Mouse (Mus musculus) heart, postnatal 0 days (tissue): ENCODE measurements around the gene Mt3. TPM values are rescaled to one million over a fixed set of nuclear protein-coding genes. Genes with fewer than 3 reads are reported as not detected.

Experiments used
- ATAC-seq: fragments of 200-750 bp; cut with Nextera tagmentation; 2 replicates; pipeline ENCODE4 v1.8.0; 2017; ENCODE audit warnings: low read depth, moderate number of reproducible peaks, moderate library complexity; ENCODE audit not compliant: insufficient read depth
- DNase-seq: peaks from one replicate; pipeline ENCODE4 v3.0.0-alpha.2; 2016; ENCODE audit warnings: low spot score
- H3K27ac ChIP-seq: fragments of 300-500 bp; sonication (generic); 2 replicates; pipeline ENCODE4 v1.5.1; 2014; ENCODE audit warnings: low read depth, mild to moderate bottlenecking
- H3K27me3 ChIP-seq: fragments of 300-500 bp; sonication (generic); 2 replicates; pipeline ENCODE4 v1.6.1; 2014; ENCODE audit warnings: low read length, mixed read lengths; ENCODE audit not compliant: control insufficient read depth, insufficient read depth
- H3K36me3 ChIP-seq: fragments of 300-500 bp; sonication (generic); replicated peaks from 2 replicates; pipeline ENCODE4 v1.6.1; 2014; ENCODE audit warnings: low read length, mixed read lengths; ENCODE audit not compliant: control insufficient read depth, insufficient read depth
- H3K4me1 ChIP-seq: fragments of 300-500 bp; sonication (generic); 2 replicates; pipeline ENCODE4 v1.6.1; 2014; ENCODE audit warnings: antibody characterized with exemption; ENCODE audit not compliant: control insufficient read depth, insufficient read depth
- H3K4me2 ChIP-seq: fragments of 300-500 bp; sonication (generic); 2 replicates; pipeline ENCODE4 v1.6.1; 2014; ENCODE audit warnings: low read depth, mild to moderate bottlenecking, low read length, moderate library complexity
- H3K4me3 ChIP-seq: fragments of 300-500 bp; sonication (generic); 2 replicates; pipeline ENCODE4 v1.5.1; 2014; ENCODE audit warnings: low read depth, low read length
- H3K9ac ChIP-seq: fragments of 300-500 bp; sonication (generic); replicated peaks from 2 replicates; pipeline ENCODE4 v1.6.1; 2014; ENCODE audit warnings: low read depth, low read length, mixed read lengths
- H3K9me3 ChIP-seq: fragments of 300-500 bp; sonication (generic); replicated peaks from 2 replicates; pipeline ENCODE4 v1.6.1; 2016; ENCODE audit warnings: low read length; ENCODE audit not compliant: control insufficient read depth
- CTCF ChIP-seq: IDR thresholded peaks from 2 replicates; pipeline ENCODE4 v1.5.1; 2016; ENCODE audit warnings: antibody characterized with exemption, control low read depth, low read depth
- EP300 ChIP-seq: IDR thresholded peaks from 2 replicates; pipeline ENCODE4 v1.6.1; 2016; ENCODE audit warnings: antibody characterized with exemption, low read depth
- WGBS: fragments of 180-500 bp; shearing (Covaris S2); extraction: QIAGEN DNeasy Blood & Tissue Kit; methylation state at CpG from one replicate; pipeline ENCODE4 v1.1.7; 2014; 5-methylcytosine and 5-hydroxymethylcytosine counted together
- polyA plus RNA-seq: library from polyadenylated mRNA; unstranded; fragments of >200 nt; fragmentation: Nextera tagmentation; extraction: Ambion mirVana; gene quantifications from 2 replicates; pipeline ENCODE4 v1.2.1, GENCODE M21; 2015
- total RNA-seq: library from RNA; depleted of rRNA; stranded (reverse); fragments of >200 nt; gene quantifications from 2 replicates; pipeline ENCODE4 v1.2.3, GENCODE M21; 2014; ENCODE audit warnings: low replicate concordance

Gene Mt3
- total and polyA plus RNA-seq, 2 experiments from 2014 or later = 67.4 to 217 TPM

DNA sequence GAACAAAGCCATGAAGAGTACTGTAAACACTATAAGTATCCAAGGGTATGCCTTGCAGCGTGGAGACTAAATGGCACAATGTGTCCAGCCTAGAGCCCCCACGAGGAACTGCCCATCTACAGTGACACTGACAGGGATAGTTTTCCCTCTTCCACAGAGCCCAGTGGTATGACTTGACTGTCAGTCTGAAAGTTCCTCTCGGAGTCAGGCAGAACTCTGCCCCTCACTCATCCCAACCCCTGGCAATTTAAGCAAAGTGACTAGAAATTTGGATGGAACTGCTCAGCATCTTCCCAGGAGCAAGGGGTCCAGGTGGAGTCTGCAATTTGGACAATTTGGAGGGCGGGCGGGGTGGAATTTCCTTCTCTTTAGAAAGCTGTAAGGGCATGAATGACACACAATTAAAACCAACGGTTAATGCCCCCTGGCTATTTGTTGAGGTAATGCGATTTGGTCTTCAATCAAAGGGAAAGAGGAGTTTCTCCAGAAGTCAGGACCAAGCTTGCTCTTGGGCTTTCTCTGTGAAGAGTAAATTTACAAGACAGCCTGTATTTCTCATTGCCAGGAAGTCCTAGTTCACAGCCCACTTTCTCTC, 22.3 kb downstream of the Mt3 start:
- 37% methylated on average over 7 of the region's 7 CpGs for WGBS
- no peaks in the 10 kb centered on the region for H3K36me3 ChIP-seq
- H3K9me3 ChIP-seq = no peaks in the 10 kb centered on the region
- no peak overlapping the region for H3K27ac ChIP-seq
- H3K4me3 ChIP-seq = no peak overlapping the region
- H3K9ac ChIP-seq = no peak overlapping the region
- ATAC-seq (no peak), DNase-seq (no peak)
- 0 out of 2 replicates have a peak, but pooled peaks cover 5% of the 10 kb centered on the region for H3K27me3 ChIP-seq
- no peak overlapping the region for H3K4me2 ChIP-seq
- H3K4me1 ChIP-seq = peaks cover 12% of the 10 kb centered on the region; the same call in 1 of the 2 replicates
- no peak for TF ChIP-seq EP300
- peak; percentile 30 for TF ChIP-seq CTCF

DNA sequence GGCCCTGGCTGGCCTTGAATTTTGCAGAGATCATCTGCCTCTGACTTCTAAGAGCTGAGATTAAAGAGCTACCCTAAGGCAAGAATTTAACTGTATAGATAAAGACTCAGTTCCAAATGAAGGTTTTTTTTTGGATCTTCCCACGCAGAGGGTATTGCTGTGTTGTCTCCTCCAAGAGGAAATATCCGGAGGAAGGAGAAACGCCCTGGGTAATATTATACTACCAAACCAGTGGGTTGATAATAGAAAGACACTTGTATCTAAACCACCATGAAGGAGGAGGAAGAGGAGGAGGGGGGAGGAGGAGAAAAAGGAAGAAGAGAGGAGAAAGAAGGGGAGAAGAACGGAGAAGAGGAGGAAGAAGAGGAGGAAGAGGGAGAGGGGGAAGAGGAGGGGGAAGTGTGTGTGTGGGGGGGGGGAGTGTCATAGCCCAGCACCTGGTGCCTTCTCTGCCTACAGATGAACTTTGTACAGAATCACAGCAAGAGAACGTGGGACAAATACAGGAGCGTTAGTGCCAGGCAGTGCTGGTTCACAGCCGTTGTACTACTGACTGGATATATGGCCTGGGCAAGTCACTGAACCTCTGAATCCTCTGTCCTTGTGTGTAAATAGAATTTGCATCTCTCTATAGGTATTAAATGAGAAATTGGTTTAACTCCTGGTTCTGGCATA, 25.4 kb downstream of the Mt3 start:
- Histone ChIP-seq H3K9ac (no peak overlapping the region), H3K27ac (peak overlapping the region; percentile 95), H3K4me3 (no peak overlapping the region), H3K36me3 (no peaks in the 10 kb centered on the region), H3K9me3 (no peaks in the 10 kb centered on the region), H3K27me3 (no peaks in the 10 kb centered on the region), H3K4me2 (no peak overlapping the region), H3K4me1 (peaks cover 15% of the 10 kb centered on the region; the same call in 1 of the 2 replicates)
- TF ChIP-seq CTCF (no peak), EP300 (no peak)
- DNase-seq = no peak
- no peak for ATAC-seq
- WGBS = 72% methylated on average over 7 of the region's 7 CpGs

DNA sequence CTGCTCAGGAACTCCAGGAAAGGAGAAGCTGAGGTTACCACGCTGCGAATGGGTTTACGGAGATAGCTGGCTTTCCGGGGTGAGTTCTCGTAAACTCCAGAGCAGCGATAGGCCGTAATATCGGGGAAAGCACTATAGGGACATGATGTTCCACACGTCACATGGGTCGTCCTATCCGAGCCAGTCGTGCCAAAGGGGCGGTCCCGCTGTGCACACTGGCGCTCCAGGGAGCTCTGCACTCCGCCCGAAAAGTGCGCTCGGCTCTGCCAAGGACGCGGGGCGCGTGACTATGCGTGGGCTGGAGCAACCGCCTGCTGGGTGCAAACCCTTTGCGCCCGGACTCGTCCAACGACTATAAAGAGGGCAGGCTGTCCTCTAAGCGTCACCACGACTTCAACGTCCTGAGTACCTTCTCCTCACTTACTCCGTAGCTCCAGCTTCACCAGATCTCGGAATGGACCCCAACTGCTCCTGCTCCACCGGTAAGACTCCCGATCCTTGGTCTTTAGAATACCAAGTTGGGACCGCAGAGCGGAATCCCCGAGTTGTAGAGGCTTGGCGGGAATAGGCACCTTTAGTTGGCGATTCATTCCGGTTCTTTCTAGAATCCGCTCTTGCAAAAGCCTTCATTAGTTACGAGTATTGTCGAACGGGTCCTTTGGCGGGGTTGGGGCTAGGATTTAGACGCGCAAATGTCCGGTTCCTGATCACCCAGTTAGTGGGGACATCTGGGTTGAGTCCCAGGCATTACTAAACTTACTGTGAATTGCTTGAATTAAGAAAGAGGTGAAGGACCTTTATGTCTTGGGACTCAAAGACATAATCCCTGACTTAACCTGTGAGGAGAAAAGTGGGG, 26.7 kb downstream of the Mt3 start, which contains the start of gene Mt1:
TSS of gene Mt1 (plus strand) at position 226 of the 856 bp plus-strand sequence.
- ATAC-seq (peak; percentile 93), DNase-seq (peak; percentile 93)
- no peak for TF ChIP-seq CTCF
- TF ChIP-seq EP300 = peak; percentile 91
- Histone ChIP-seq H3K4me3 (peak within 1 kb of the TSS; percentile 62), H3K9me3 (no peaks in the 10 kb centered on the region), H3K9ac (peak within 1 kb of the TSS; percentile 75), H3K27me3 (peaks cover 5% of the 10 kb centered on the region; the same call in 1 of the 2 replicates), H3K36me3 (no peaks in the 10 kb centered on the region), H3K27ac (peak within 1 kb of the TSS; percentile 95), H3K4me2 (peak within 1 kb of the TSS; percentile 61), H3K4me1 (peaks cover 15% of the 10 kb centered on the region; the same call in 1 of the 2 replicates)
- under 1% methylated on average over 50 of the region's 50 CpGs for WGBS

DNA sequence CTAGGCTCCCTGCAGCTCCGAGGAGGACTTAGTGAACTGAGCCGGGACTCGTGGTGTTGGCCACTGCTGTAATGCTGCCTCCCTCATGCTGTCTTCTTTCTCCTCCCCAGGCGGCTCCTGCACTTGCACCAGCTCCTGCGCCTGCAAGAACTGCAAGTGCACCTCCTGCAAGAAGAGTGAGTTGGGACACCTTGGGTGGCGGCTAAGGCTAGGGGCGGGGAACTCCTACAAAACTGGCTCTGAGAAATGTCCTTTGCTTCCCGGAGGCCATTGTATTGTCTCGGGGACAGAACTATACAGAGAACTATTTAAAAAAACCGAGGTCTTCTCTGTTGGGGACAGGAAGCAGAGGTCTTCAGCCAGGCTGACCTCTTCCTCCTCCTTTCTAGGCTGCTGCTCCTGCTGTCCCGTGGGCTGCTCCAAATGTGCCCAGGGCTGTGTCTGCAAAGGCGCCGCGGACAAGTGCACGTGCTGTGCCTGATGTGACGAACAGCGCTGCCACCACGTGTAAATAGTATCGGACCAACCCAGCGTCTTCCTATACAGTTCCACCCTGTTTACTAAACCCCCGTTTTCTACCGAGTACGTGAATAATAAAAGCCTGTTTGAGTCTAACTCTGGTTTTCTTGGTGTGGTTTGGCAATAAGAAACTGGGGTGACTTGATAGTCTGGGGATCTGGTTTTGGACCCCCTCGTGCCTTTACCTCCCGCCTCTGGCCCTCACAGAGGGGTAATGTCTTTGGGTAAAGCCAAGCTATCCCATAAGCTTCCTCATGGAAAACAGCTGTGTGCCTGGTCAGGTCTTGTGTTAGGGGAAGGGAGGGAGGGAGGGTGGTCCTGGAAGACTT, 27.5 kb downstream of the Mt3 start:
- no peaks in the 10 kb centered on the region for H3K36me3 ChIP-seq
- 5% methylated on average over 25 of the region's 25 CpGs for WGBS
- H3K9ac ChIP-seq = peak overlapping the region; percentile 75
- H3K4me2 ChIP-seq = peak overlapping the region; percentile 61
- peaks cover 15% of the 10 kb centered on the region; the same call in 1 of the 2 replicates for H3K4me1 ChIP-seq
- no peaks in the 10 kb centered on the region for H3K9me3 ChIP-seq
- TF ChIP-seq EP300 = no peak
- no peak for TF ChIP-seq CTCF
- no peak for ATAC-seq
- no peak for DNase-seq
- peaks cover 6% of the 10 kb centered on the region; the same call in 1 of the 2 replicates for H3K27me3 ChIP-seq
- peak overlapping the region; percentile 95 for H3K27ac ChIP-seq
- H3K4me3 ChIP-seq = peak overlapping the region; percentile 62

DNA sequence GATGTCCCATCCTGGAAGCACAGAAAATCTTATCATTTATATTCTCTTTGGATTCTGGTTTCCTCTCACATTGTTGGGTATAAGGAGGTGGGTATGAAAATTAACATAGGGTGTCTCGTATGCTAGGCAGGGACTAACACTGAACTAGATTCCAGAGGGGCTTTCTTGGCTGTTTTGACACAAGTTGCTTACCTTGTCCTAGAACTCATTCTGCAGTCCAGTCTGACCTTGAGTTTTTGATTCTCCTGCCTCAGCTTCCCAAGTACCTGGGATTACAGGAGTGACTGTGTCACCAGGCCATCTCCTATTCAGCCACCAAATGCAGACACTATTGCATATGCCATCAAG, 28.1 kb downstream of the Mt3 start:
- TF ChIP-seq EP300 (no peak), CTCF (no peak)
- H3K4me3 ChIP-seq = peak overlapping the region; percentile 62
- H3K9ac ChIP-seq = no peak overlapping the region
- DNase-seq (no peak), ATAC-seq (no peak)
- no peaks in the 10 kb centered on the region for H3K36me3 ChIP-seq
- H3K4me1 ChIP-seq = peaks cover 15% of the 10 kb centered on the region; the same call in 1 of the 2 replicates
- WGBS = 92% methylated on average over 1 of the region's 1 CpGs
- H3K27ac ChIP-seq = no peak overlapping the region
- peak overlapping the region; percentile 61 for H3K4me2 ChIP-seq
- H3K27me3 ChIP-seq = peaks cover 7% of the 10 kb centered on the region
- no peaks in the 10 kb centered on the region for H3K9me3 ChIP-seq
